Mouse (Mus musculus) G1E (cell line): Measurements from ENCODE around the gene Tmem98.

Source experiments
- CTCF ChIP-seq: IDR thresholded peaks from 2 replicates; pipeline ENCODE4 v1.5.1; 2012; ENCODE audit warnings: low read depth, low read length, inconsistent platforms, mixed read lengths
- GATA1 ChIP-seq: IDR thresholded peaks from 2 replicates; pipeline ENCODE4 v1.6.1; 2012; ENCODE audit warnings: borderline replicate concordance, low read length, inconsistent platforms, mixed read lengths
- GATA2 ChIP-seq: IDR thresholded peaks from 2 replicates; pipeline ENCODE4 v1.6.1; 2012; ENCODE audit warnings: low read depth, low read length, inconsistent platforms, borderline replicate concordance
- TAL1 ChIP-seq: conservative IDR thresholded peaks from 2 replicates; pipeline ENCODE4 v1.6.1; 2012; ENCODE audit warnings: low read depth, low read length, inconsistent platforms, mixed read lengths

DNA sequence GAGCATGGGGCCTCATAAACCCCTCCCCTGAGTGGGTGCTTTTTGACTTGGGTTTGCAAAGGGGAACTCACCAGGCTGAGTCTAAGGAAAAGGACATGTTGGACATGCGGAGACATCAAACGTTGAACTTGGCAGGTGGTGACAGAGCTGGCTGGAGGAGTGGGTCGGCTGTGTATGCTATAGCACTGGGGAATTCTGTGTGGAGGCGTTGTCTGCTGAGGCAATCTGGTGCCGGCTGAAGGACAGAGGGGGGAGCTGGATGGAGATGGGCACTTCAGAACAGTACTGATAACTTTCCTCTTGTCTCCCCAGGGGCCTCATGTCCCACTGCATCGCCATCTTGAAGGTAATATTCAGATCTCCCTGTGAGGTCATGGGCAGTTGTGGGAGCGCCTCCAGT is 5.4 kb downstream of the Tmem98 start:
- TF ChIP-seq CTCF (no peak), GATA1 (no peak), GATA2 (no peak), TAL1 (no peak)
